Mouse (Mus musculus) heart, postnatal 0 days (tissue): Measurements from ENCODE around the gene Gm43552. TPM values are rescaled to one million over a fixed set of nuclear protein-coding genes. Genes with fewer than 3 reads are reported as not detected.

Experiments used
- ATAC-seq: fragments of 200-750 bp; cut with Nextera tagmentation; 2 replicates; pipeline ENCODE4 v1.8.0; 2017; ENCODE audit warnings: low read depth, moderate number of reproducible peaks, moderate library complexity; ENCODE audit not compliant: insufficient read depth
- DNase-seq: peaks from one replicate; pipeline ENCODE4 v3.0.0-alpha.2; 2016; ENCODE audit warnings: low spot score
- H3K27ac ChIP-seq: fragments of 300-500 bp; sonication (generic); 2 replicates; pipeline ENCODE4 v1.5.1; 2014; ENCODE audit warnings: low read depth, mild to moderate bottlenecking
- H3K27me3 ChIP-seq: fragments of 300-500 bp; sonication (generic); 2 replicates; pipeline ENCODE4 v1.6.1; 2014; ENCODE audit warnings: low read length, mixed read lengths; ENCODE audit not compliant: control insufficient read depth, insufficient read depth
- H3K36me3 ChIP-seq: fragments of 300-500 bp; sonication (generic); replicated peaks from 2 replicates; pipeline ENCODE4 v1.6.1; 2014; ENCODE audit warnings: low read length, mixed read lengths; ENCODE audit not compliant: control insufficient read depth, insufficient read depth
- H3K4me1 ChIP-seq: fragments of 300-500 bp; sonication (generic); 2 replicates; pipeline ENCODE4 v1.6.1; 2014; ENCODE audit warnings: antibody characterized with exemption; ENCODE audit not compliant: control insufficient read depth, insufficient read depth
- H3K4me2 ChIP-seq: fragments of 300-500 bp; sonication (generic); 2 replicates; pipeline ENCODE4 v1.6.1; 2014; ENCODE audit warnings: low read depth, mild to moderate bottlenecking, low read length, moderate library complexity
- H3K4me3 ChIP-seq: fragments of 300-500 bp; sonication (generic); 2 replicates; pipeline ENCODE4 v1.5.1; 2014; ENCODE audit warnings: low read depth, low read length
- H3K9ac ChIP-seq: fragments of 300-500 bp; sonication (generic); replicated peaks from 2 replicates; pipeline ENCODE4 v1.6.1; 2014; ENCODE audit warnings: low read depth, low read length, mixed read lengths
- H3K9me3 ChIP-seq: fragments of 300-500 bp; sonication (generic); replicated peaks from 2 replicates; pipeline ENCODE4 v1.6.1; 2016; ENCODE audit warnings: low read length; ENCODE audit not compliant: control insufficient read depth
- CTCF ChIP-seq: IDR thresholded peaks from 2 replicates; pipeline ENCODE4 v1.5.1; 2016; ENCODE audit warnings: antibody characterized with exemption, control low read depth, low read depth
- EP300 ChIP-seq: IDR thresholded peaks from 2 replicates; pipeline ENCODE4 v1.6.1; 2016; ENCODE audit warnings: antibody characterized with exemption, low read depth
- WGBS: fragments of 180-500 bp; shearing (Covaris S2); extraction: QIAGEN DNeasy Blood & Tissue Kit; methylation state at CpG from one replicate; pipeline ENCODE4 v1.1.7; 2014; 5-methylcytosine and 5-hydroxymethylcytosine counted together
- polyA plus RNA-seq: library from polyadenylated mRNA; unstranded; fragments of >200 nt; fragmentation: Nextera tagmentation; extraction: Ambion mirVana; gene quantifications from 2 replicates; pipeline ENCODE4 v1.2.1, GENCODE M21; 2015
- total RNA-seq: library from RNA; depleted of rRNA; stranded (reverse); fragments of >200 nt; gene quantifications from 2 replicates; pipeline ENCODE4 v1.2.3, GENCODE M21; 2014; ENCODE audit warnings: low replicate concordance

The Gm43552 gene
- total and polyA plus RNA-seq, 2 experiments from 2014 or later: not detected

DNA sequence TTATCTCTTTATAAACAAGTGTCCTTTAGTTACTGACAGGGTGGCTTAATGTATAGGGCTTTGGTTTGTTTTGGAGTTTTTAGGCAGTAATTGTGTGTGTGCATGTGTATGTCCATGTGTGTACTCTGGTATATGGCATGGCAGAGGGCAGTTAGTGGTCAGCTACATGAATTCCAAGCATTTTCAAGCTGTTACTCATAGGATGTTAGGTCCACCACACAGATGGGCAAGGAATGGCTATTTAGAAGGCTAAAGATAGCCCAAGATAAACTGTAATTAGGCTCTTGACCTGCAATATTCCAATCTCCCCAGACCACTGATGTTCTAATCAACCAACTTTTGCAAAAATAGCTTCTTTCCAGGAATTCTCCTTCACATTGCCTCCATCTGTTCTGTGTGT is 54.6 kb downstream of the Gm43552 start:
- TF ChIP-seq EP300 (no peak), CTCF (no peak)
- no peak for ATAC-seq
- DNase-seq: no peak
- H3K27ac ChIP-seq: no peak overlapping the region
- no peak overlapping the region for H3K4me3 ChIP-seq
- H3K4me1 ChIP-seq: peaks cover 3% of the 10 kb centered on the region; the same call in 1 of the 2 replicates
- H3K9me3 ChIP-seq: no peaks in the 10 kb centered on the region
- no peak overlapping the region for H3K4me2 ChIP-seq
- H3K27me3 ChIP-seq: no peaks in the 10 kb centered on the region
- H3K9ac ChIP-seq: no peak overlapping the region
- no peaks in the 10 kb centered on the region for H3K36me3 ChIP-seq

DNA sequence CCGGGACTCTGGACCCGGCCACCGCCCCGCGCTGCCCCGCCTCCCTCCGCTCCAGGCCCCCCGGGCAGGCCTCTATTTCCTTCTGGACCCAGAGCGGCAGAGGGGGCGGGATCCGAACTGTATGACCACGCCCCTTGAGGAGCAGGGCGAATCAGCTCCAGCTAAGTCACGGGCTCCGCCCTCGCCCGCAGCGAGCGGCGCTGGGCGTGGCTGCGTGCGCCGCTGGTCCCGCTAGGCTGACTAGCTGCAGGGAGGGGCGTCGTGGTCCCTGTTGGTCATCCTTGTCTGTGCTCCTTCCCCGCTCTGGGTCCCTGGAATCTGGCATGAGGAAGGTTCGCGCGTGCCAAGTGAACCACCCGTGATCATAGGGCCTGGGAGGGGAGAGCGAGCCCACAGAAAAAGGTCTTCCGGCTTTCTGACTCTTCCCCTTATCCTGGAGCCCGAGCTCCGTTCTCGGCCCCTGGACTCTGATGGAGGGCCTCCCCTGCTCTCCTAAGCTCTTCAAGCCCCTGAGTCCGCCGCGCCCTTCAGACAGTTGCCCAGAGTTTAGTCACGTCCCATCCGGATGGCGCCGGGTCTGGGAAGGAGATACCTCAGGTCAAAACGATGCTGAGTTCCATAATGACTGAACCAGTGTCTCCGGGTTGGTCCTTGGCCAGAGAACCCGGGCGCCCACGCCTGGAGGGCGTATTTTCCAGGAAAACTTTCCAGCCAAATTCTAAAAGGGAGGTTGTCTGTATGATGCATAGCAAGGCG is 56.6 kb downstream of the Gm43552 start, which contains the start of gene Ugdh:
Ugdh (minus strand) TSS at position 144 of the 756 bp plus-strand sequence.
- DNase-seq (peak; percentile 98), ATAC-seq (peak; percentile 97)
- peak within 1 kb of the TSS; percentile 96 for H3K27ac ChIP-seq
- peak within 1 kb of the TSS; percentile 89 for H3K4me2 ChIP-seq
- peaks cover 3% of the 10 kb centered on the region; the same call in 1 of the 2 replicates for H3K4me1 ChIP-seq
- no peaks in the 10 kb centered on the region for H3K9me3 ChIP-seq
- TF ChIP-seq CTCF (0 out of 2 replicates have a peak, but pooled peaks have one; percentile 9), EP300 (peak; percentile 48; the same call in 1 of the 2 replicates)
- H3K4me3 ChIP-seq: peak within 1 kb of the TSS; percentile 92
- peak within 1 kb of the TSS; percentile 80 for H3K9ac ChIP-seq
- WGBS: under 1% methylated on average over 51 of the region's 51 CpGs
- no peaks in the 10 kb centered on the region for H3K36me3 ChIP-seq
- no peaks in the 10 kb centered on the region for H3K27me3 ChIP-seq

DNA sequence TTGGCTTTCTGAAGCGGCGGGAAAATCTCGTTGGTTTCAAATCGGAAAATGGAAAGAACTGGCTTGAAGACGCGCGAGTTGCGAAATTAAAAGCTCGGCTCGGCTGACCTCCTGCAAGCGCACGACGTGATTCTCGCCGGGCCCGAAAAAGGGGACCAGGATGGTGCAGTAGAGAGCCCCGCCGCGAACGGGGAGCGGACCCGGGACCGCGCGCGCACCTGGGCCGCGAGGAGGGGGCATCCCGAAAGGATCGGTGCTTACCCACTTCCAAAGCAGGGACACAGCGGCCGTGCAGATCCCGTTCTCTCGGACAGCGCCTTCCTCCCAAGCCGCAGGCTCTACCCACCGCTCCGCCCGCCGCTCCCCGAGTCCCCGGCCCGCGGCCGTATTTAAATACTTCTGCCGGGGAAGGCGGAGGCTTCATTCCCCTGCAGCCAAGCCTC is 57.2 kb downstream of the Gm43552 start:
- H3K4me2 ChIP-seq: peak overlapping the region; percentile 89
- peak overlapping the region; percentile 96 for H3K27ac ChIP-seq
- peaks cover 3% of the 10 kb centered on the region; the same call in 1 of the 2 replicates for H3K4me1 ChIP-seq
- H3K4me3 ChIP-seq: peak overlapping the region; percentile 92
- WGBS: under 1% methylated on average over 47 of the region's 47 CpGs
- ATAC-seq (no peak; the same call in 1 of the 2 replicates), DNase-seq (no peak)
- H3K36me3 ChIP-seq: no peaks in the 10 kb centered on the region
- no peaks in the 10 kb centered on the region for H3K9me3 ChIP-seq
- no peaks in the 10 kb centered on the region for H3K27me3 ChIP-seq
- peak overlapping the region; percentile 80 for H3K9ac ChIP-seq
- TF ChIP-seq EP300: no peak
- no peak for TF ChIP-seq CTCF

GRCm38 (mm10) chr5:65434471-65435362 is 57.9 kb downstream of the Gm43552 start:
- H3K4me2 ChIP-seq: peak overlapping the region; percentile 89
- no peak for TF ChIP-seq EP300
- TF ChIP-seq CTCF: no peak
- H3K9me3 ChIP-seq: no peaks in the 10 kb centered on the region
- H3K4me1 ChIP-seq: peaks cover 3% of the 10 kb centered on the region
- no peak; the same call in 1 of the 2 replicates for ATAC-seq
- no peaks in the 10 kb centered on the region for H3K36me3 ChIP-seq
- H3K27ac ChIP-seq: peak overlapping the region; percentile 96
- H3K27me3 ChIP-seq: no peaks in the 10 kb centered on the region
- no peak for DNase-seq
- H3K9ac ChIP-seq: peak overlapping the region; percentile 80
- WGBS: 7% methylated on average over 15 of the region's 15 CpGs
- H3K4me3 ChIP-seq: peak overlapping the region; percentile 92

GRCm38 (mm10) chr5:65429441-65429840 is 63.2 kb downstream of the Gm43552 start:
- Histone ChIP-seq H3K4me1 (no peaks in the 10 kb centered on the region; the same call in 1 of the 2 replicates), H3K9me3 (no peaks in the 10 kb centered on the region), H3K27ac (no peak overlapping the region), H3K4me2 (no peak overlapping the region), H3K9ac (no peak overlapping the region), H3K27me3 (no peaks in the 10 kb centered on the region), H3K4me3 (no peak overlapping the region), H3K36me3 (peaks cover 21% of the 10 kb centered on the region)
- no peak for ATAC-seq
- DNase-seq: no peak
- no peak for TF ChIP-seq CTCF
- WGBS: 80% methylated on average over 5 of the region's 5 CpGs
